Mouse (Mus musculus) MEL-GATA-1-ER (cell line): ENCODE data around the gene Tmem117.

Source experiments
- DNase-seq: peaks from one replicate; pipeline ENCODE4 v3.0.0-alpha.2; 2012; ENCODE audit warnings: low read depth; ENCODE audit errors: extremely low read depth

The Tmem117 gene

DNA sequence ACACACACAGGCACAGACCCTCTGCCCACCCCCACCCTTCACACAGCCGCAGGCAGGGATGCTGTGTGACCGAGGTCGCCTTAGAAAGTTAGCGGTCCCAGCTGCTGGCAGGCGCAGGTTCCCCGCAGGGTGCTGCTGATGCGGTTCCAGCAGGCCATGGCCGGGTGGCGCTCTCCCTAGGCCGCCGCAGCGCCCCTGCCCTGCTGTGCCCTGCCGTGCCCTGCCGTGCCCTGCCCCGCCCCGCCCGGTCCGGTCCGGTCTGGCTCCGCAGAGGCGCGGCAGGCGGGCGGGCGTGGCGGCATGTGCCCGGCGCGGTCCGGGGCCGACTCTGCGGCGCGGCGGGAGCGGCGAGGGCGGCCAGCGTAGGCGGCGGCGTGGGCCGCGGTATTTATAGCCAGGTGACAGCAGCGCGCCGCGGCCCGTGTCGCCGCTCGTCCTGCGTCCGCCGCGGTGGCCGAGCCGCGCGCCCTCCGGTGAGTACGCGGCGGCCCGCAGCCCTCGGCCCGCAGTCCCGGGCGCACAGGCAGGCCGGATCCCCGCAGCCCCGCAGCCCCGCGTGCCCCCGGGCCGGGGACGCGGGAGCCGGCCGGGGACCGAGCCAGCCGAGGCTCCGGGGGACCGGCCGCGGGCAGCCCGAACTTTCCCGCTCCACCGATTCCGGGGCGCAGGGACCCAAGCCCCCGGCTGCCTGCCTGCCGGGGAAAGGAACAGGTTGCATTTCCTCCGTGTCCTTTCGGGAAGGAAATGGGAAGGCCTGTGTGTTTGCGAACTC lies at the start of gene Tmem117:
Gene Tmem117 (plus strand): TSS at position 403 of the 772 bp plus-strand sequence.
- no peak for DNase-seq

- DNase-seq = no peak
Observed at GRCm38 (mm10) chr15:94582000-94582593, 46.9 kb upstream of the Tmem117 start.

GRCm38 (mm10) chr15:94583153-94583552 lies 45.9 kb upstream of the Tmem117 start:
- DNase-seq = no peak

DNA sequence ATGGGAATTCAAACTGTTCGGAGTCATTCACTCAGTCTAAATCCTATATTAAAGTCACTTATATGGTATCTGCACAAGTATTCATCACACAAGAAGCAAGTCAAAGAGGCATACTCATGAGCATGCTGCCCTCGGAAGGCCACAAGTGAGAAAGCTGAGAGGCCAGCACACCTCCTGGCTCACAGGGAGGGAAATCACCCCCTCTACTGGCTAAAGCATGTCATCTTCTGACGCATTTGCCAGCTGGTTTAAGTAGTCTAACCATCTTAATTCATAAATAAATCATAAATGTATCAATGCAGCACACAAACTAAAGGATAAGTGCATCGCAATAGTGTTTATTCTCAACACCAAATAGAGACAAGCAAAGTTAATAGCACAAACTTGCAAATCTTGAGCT lies 44.3 kb upstream of the Tmem117 start:
- no peak for DNase-seq

- DNase-seq = peak; percentile 56
Observed at GRCm38 (mm10) chr15:94587826-94588715, 41.0 kb upstream of the Tmem117 start.

DNA sequence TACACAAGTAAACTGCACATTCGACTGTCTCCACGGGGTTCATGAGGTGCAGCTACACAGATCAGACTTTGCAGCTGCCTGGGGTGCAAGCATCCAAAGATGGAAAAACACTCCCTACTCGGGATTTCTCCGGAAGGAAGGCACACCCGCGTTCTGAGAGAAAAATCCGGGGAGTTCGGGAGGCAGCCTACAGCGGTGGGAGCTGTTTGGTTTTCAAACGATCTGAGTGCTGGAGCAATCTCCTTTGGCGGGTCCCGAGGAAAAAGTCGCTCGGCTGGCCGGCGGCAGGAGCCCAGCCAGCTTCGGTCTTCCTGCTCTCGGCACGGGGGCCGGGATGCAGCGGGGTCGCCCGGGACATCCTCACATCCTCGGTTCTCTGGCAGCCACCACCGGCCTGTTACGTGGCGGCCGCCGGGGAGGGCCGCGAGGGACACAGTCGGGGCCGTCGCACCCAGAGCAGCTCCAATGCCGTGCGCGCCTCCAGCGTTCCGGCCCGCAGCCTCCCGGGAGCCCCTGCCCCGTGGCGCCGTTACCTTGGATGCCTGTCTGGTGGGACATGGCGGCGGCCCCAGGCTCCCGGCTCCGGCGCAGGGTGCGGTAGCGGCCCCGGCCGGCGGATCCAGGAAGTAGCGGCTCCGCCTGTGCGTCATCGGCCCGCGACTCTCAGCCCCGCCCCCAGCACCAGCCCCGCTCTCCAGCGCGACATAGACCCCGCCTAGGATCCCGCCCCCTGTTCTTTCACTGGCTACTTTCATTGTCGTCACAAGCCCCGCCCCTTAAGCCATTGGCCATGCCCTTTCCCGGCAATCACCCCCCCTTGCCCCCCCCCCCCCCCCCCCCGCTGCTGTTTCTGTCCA lies 39.6 kb upstream of the Tmem117 start, which contains the start of gene Twf1:
Gene Twf1 (minus strand): TSS at position 671 of the 857 bp plus-strand sequence.
- DNase-seq = peak; percentile 83

- no peak for DNase-seq
Observed at GRCm38 (mm10) chr15:94590083-94590482, 38.9 kb upstream of the Tmem117 start.

DNA sequence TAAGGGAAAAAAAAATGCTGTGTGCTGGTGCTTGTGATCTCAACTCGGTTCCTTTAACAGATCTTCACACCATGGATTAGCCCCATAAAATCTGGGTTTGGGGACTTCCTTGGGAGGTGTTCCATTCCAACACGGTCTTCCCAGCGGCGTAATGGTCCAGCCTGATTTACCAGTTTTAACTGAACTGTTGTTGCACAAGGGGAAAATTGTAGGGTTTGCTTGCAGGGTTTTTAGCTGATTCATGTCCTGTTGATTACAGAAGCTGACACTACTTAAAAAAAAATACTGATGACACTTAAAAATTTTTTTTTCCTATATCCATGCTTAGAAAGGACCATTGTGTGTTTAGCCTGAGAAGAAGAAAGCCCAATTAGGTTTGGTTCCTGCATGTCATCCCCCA lies 37.7 kb upstream of the Tmem117 start:
- DNase-seq = peak; percentile 22

DNA sequence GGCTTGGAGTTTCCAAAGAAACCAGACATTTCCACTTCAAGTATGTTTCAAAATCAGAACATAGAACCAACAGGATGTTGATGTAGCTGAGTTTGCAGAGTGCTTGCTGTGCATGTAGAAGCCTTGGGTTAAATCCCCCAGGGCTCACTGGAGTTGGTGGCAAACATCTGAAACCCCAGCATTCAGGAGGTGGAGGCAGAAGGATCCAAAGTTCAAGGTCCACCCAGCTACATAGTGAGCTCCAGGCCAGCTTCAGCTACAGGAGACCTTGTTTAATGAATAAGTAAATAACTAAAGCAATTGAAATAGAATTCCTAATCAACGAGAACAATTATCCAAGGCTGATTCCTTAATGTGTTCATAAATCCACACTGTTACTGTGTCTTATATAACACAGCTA lies 35.4 kb upstream of the Tmem117 start:
- DNase-seq = no peak

- DNase-seq = no peak
Observed at GRCm38 (mm10) chr15:94600145-94600707, 28.8 kb upstream of the Tmem117 start.

DNA sequence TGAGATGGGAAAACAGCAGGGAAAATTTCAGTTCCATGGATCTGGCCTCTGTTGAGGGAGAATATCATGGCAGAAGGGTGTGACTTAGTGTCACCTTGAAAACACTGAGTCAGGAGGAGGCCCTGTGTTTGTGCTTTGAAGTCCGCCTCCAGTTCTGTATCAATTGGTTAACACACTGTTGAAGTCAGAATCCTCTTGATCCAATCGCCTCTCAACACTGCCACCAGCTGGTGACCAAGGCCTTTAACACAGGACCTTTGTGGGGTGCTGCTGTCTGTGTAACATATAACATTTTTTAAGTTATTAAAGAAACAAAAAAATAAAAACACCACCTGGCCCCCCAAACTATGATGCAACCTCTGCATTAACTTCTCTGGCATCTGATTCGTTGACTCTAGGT lies 27.7 kb upstream of the Tmem117 start:
- DNase-seq = peak; percentile 56

- DNase-seq = no peak
Observed at GRCm38 (mm10) chr15:94602441-94602840, 26.6 kb upstream of the Tmem117 start.

GRCm38 (mm10) chr15:94607768-94608167 lies 21.3 kb upstream of the Tmem117 start:
- DNase-seq = no peak

- no peak for DNase-seq
Observed at GRCm38 (mm10) chr15:94616036-94616435, 13.0 kb upstream of the Tmem117 start.

DNA sequence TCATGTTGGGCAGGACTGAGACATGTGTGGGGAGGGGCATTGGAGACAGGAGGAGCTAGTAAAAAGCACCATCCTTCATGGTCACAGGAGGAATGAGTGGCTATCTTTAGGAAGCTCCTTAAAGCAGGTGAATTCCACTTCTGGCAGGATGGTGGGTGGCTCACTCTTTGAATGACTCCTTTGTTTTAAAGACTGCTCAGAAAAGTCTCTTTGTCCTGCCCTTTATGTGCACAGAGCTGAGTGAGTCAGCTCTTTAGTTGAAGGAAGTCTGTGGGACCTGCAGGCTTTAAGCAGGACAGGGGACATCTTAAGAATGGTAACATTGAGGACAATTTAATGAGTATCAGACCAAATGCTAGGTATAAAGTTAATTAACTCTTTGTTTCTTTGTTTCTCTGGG lies 8.1 kb upstream of the Tmem117 start:
- DNase-seq = no peak

- no peak for DNase-seq
Observed at GRCm38 (mm10) chr15:94628463-94628829, 586 bp upstream of the Tmem117 start.

- no peak for DNase-seq
Observed at GRCm38 (mm10) chr15:94630553-94630952, 1.5 kb downstream of the Tmem117 start.

- no peak for DNase-seq
Observed at GRCm38 (mm10) chr15:94634524-94634923, 5.5 kb downstream of the Tmem117 start.

- no peak for DNase-seq
Observed at GRCm38 (mm10) chr15:94638207-94638606, 9.2 kb downstream of the Tmem117 start.

- DNase-seq = no peak
Observed at GRCm38 (mm10) chr15:94639126-94639525, 10.1 kb downstream of the Tmem117 start.

DNA sequence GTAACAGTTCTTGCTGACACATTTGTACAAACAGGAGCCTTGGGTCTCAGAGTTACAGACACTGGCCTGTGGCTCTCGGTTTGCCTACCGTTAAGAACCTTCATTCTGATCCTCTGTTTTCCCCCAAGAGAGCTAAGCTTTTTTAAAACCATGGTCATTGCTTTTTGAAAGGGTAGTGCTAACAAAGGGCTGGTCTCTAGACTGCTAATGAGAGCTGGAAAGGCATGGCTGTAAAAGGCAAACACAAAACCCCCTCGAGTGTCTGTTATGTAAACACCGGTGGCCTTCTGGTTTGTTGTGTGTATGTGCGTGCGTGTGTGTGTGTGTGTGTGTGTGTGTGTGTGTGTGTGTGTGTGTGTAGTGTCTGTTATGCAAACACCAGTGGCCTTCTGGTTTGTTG lies 17.0 kb downstream of the Tmem117 start:
- DNase-seq = no peak
